Mouse (Mus musculus) ovary, postnatal 10 days (tissue): ENCODE measurements around the gene St5.

Experiments
- DNase-seq: peaks from one replicate; pipeline ENCODE4 v3.0.0; 2022; ENCODE audit warnings: low spot score

The St5 gene

GRCm38 (mm10) chr7:109700213-109700612 lies 3.2 kb downstream of the St5 start:
- DNase-seq, result no peak

- DNase-seq, result no peak
Observed at GRCm38 (mm10) chr7:109695339-109695726, 8.1 kb downstream of the St5 start.

- DNase-seq, result no peak
Observed at GRCm38 (mm10) chr7:109694576-109695338, 8.6 kb downstream of the St5 start.

GRCm38 (mm10) chr7:109690961-109691360 lies 12.4 kb downstream of the St5 start:
- no peak for DNase-seq

- no peak for DNase-seq
Observed at GRCm38 (mm10) chr7:109690101-109690500, 13.3 kb downstream of the St5 start.

- DNase-seq, result no peak
Observed at GRCm38 (mm10) chr7:109686585-109687128, 16.7 kb downstream of the St5 start.

GRCm38 (mm10) chr7:109680879-109681278 lies 22.5 kb downstream of the St5 start:
- DNase-seq, result no peak

- DNase-seq, result no peak
Observed at GRCm38 (mm10) chr7:109680284-109680683, 23.1 kb downstream of the St5 start.

GRCm38 (mm10) chr7:109674944-109675628 lies 28.3 kb downstream of the St5 start:
- no peak for DNase-seq

GRCm38 (mm10) chr7:109671581-109672471 lies 31.6 kb downstream of the St5 start:
- DNase-seq, result peak; percentile 55

- no peak for DNase-seq
Observed at GRCm38 (mm10) chr7:109669426-109670170, 33.8 kb downstream of the St5 start.

GRCm38 (mm10) chr7:109666664-109667063 lies 36.7 kb downstream of the St5 start:
- DNase-seq, result no peak

- no peak for DNase-seq
Observed at GRCm38 (mm10) chr7:109662626-109663025, 40.8 kb downstream of the St5 start.

- DNase-seq, result no peak
Observed at GRCm38 (mm10) chr7:109659278-109659677, 44.1 kb downstream of the St5 start.

GRCm38 (mm10) chr7:109657884-109658283 lies 45.5 kb downstream of the St5 start:
- DNase-seq, result no peak

GRCm38 (mm10) chr7:109654871-109655270 lies 48.5 kb downstream of the St5 start:
- no peak for DNase-seq

- DNase-seq, result no peak
Observed at GRCm38 (mm10) chr7:109648812-109649594, 54.4 kb downstream of the St5 start.

GRCm38 (mm10) chr7:109646574-109646973 lies 56.8 kb downstream of the St5 start:
- no peak for DNase-seq

- DNase-seq, result no peak
Observed at GRCm38 (mm10) chr7:109643305-109643994, 60.0 kb downstream of the St5 start.

- DNase-seq, result no peak
Observed at GRCm38 (mm10) chr7:109641963-109642362, 61.4 kb downstream of the St5 start.
